Mouse (Mus musculus) myocyte (in vitro differentiated cells): Measurements from ENCODE around the gene Disp1. TPM values are rescaled to one million over a fixed set of nuclear protein-coding genes. Genes with fewer than 3 reads are reported as not detected.
A peak's percentile ranks its signal among the peaks of the same experiment; 100 is the strongest.

ENCODE experiments used
- H3K27me3 ChIP-seq: one replicate; pipeline ENCODE4 v1.6.1; 2011; ENCODE audit not compliant: control insufficient read depth, insufficient read depth, insufficient read length
- H3K36me3 ChIP-seq: one replicate; pipeline ENCODE4 v1.6.1; 2011; ENCODE audit not compliant: control insufficient read depth, insufficient read depth
- H3K4me2 ChIP-seq: one replicate; pipeline ENCODE4 v1.6.1; 2011; ENCODE audit warnings: low read depth, control low read depth
- H3K4me3 ChIP-seq: one replicate; pipeline ENCODE4 v1.5.1; 2011; ENCODE audit warnings: mild to moderate bottlenecking, control low read depth, moderate library complexity
- H3K79me2 ChIP-seq: one replicate; pipeline ENCODE4 v1.6.1; 2011; ENCODE audit not compliant: control insufficient read depth, insufficient read depth
- H3ac ChIP-seq: one replicate; pipeline ENCODE4 v1.6.1; 2011; ENCODE audit not compliant: control insufficient read depth, insufficient read length
- CEBPB ChIP-seq: IDR thresholded peaks from 2 replicates; pipeline ENCODE4 v1.6.1; 2011; ENCODE audit warnings: mild to moderate bottlenecking, moderate library complexity; ENCODE audit not compliant: poor library complexity, insufficient read depth, severe bottlenecking
- E2F4 ChIP-seq: IDR thresholded peaks from one replicate; pipeline ENCODE4 v1.6.1; 2011; ENCODE audit warnings: mild to moderate bottlenecking, control low read depth, moderate library complexity; ENCODE audit not compliant: insufficient read depth
- MAX ChIP-seq: IDR thresholded peaks from one replicate; pipeline ENCODE4 v1.6.1; 2011; ENCODE audit warnings: low read depth, mild to moderate bottlenecking, control low read depth
- MYOD1 ChIP-seq, 3 experiments: IDR thresholded peaks; one replicate each; pipeline ENCODE4 v1.6.1; 2011; ENCODE audit warnings: control low read depth in 2 of 3, low read depth in 2 of 3, mild to moderate bottlenecking in 2 of 3, moderate library complexity in 1 of 3; ENCODE audit not compliant: insufficient read length in 2 of 3, control insufficient read depth in 1 of 3
- MYOG ChIP-seq, 3 experiments: IDR thresholded peaks; one replicate each; pipeline ENCODE4 v1.6.1; 2011; ENCODE audit warnings: control low read depth in 2 of 3, low read depth in 2 of 3, mild to moderate bottlenecking in 2 of 3; ENCODE audit not compliant: insufficient read length in 2 of 3, control insufficient read depth in 1 of 3, insufficient read depth in 1 of 3
- POLR2AphosphoS2 ChIP-seq: IDR thresholded peaks from one replicate; pipeline ENCODE4 v1.6.1; 2011; ENCODE audit warnings: low read depth, control low read depth; ENCODE audit not compliant: insufficient read length
- REST ChIP-seq: IDR thresholded peaks from one replicate; pipeline ENCODE4 v1.6.1; 2011; ENCODE audit warnings: mild to moderate bottlenecking, control low read depth, moderate library complexity; ENCODE audit not compliant: insufficient read depth, insufficient read length
- SRF ChIP-seq: IDR thresholded peaks from one replicate; pipeline ENCODE4 v1.6.1; 2011; ENCODE audit warnings: low read depth; ENCODE audit not compliant: control insufficient read depth, insufficient read length
- TCF12 ChIP-seq: IDR thresholded peaks from one replicate; pipeline ENCODE4 v1.6.1; 2011; ENCODE audit warnings: mild to moderate bottlenecking, control low read depth; ENCODE audit not compliant: poor library complexity, insufficient read depth, severe bottlenecking
- TCF3 ChIP-seq: IDR thresholded peaks from one replicate; pipeline ENCODE4 v1.6.1; 2011; ENCODE audit warnings: low read depth, control low read depth; ENCODE audit not compliant: insufficient read length
- polyA plus RNA-seq: library from polyadenylated mRNA; unstranded; fragments of >200 nt; fragmentation: generic; extraction: Trizol; gene quantifications from one replicate; pipeline ENCODE4 v1.2.1, GENCODE M21; 2012; ENCODE audit warnings: missing spikeins

The Disp1 gene
- polyA plus RNA-seq, 1 experiment, result 23.5 TPM

- H3K79me2 ChIP-seq, result no peaks in the 10 kb centered on the region
- H3K4me2 ChIP-seq, result no peak overlapping the region
- no peak overlapping the region for H3K4me3 ChIP-seq
- peaks cover 10% of the 10 kb centered on the region for H3K36me3 ChIP-seq
- peak; percentile 30; the same call in 1 of the 2 replicates for TF ChIP-seq CEBPB
- TF ChIP-seq MYOG (IDR thresholded peaks at IDR 0.05; ENCODE audit: control insufficient read depth in 1 of 3, insufficient read depth in 1 of 3, insufficient read length in 2 of 3, low read depth in 2 of 3), result peak in 1 of 3 experiments; percentile 11
- peak in 2 of 3 experiments; percentile 55 to 69 for TF ChIP-seq MYOD1 (IDR thresholded peaks at IDR 0.05; ENCODE audit: control insufficient read depth in 1 of 3, insufficient read length in 2 of 3, low read depth in 2 of 3)
- no peak for TF ChIP-seq MAX
- H3K27me3 ChIP-seq, result no peaks in the 10 kb centered on the region
- no peak overlapping the region for H3ac ChIP-seq
Measured at GRCm38 (mm10) chr1:183081126-183081525, 140.2 kb downstream of the Disp1 start.

- no peak overlapping the region for H3K4me3 ChIP-seq
- H3ac ChIP-seq, result no peak overlapping the region
- no peaks in the 10 kb centered on the region for H3K79me2 ChIP-seq
- no peaks in the 10 kb centered on the region for H3K36me3 ChIP-seq
- no peaks in the 10 kb centered on the region for H3K27me3 ChIP-seq
- no peak overlapping the region for H3K4me2 ChIP-seq
- no peak for TF ChIP-seq TCF12
- TF ChIP-seq MYOG (IDR thresholded peaks at IDR 0.05; ENCODE audit: control insufficient read depth in 1 of 3, insufficient read depth in 1 of 3, insufficient read length in 2 of 3, low read depth in 2 of 3), result peak in 1 of 3 experiments; percentile 2
- TF ChIP-seq MYOD1 (IDR thresholded peaks at IDR 0.05; ENCODE audit: control insufficient read depth in 1 of 3, insufficient read length in 2 of 3, low read depth in 2 of 3), result peak in 2 of 3 experiments; percentile 18 to 77
Measured at GRCm38 (mm10) chr1:183075121-183075822, 146.1 kb downstream of the Disp1 start.

GRCm38 (mm10) chr1:183072263-183073050 is 148.9 kb downstream of the Disp1 start:
- Histone ChIP-seq H3K36me3 (no peaks in the 10 kb centered on the region), H3K4me3 (no peak overlapping the region), H3K79me2 (no peaks in the 10 kb centered on the region), H3K4me2 (peak overlapping the region; percentile 12), H3ac (no peak overlapping the region), H3K27me3 (no peaks in the 10 kb centered on the region)
- TF ChIP-seq POLR2AphosphoS2 (no peak), MYOD1 (IDR thresholded peaks at IDR 0.05; ENCODE audit: control insufficient read depth in 1 of 3, insufficient read length in 2 of 3, low read depth in 2 of 3) (peak in 2 of 3 experiments; percentile 70 to 80), MYOG (IDR thresholded peaks at IDR 0.05; ENCODE audit: control insufficient read depth in 1 of 3, insufficient read depth in 1 of 3, insufficient read length in 2 of 3, low read depth in 2 of 3) (peak in 1 of 3 experiments; percentile 35)

GRCm38 (mm10) chr1:183069954-183070649 is 151.2 kb downstream of the Disp1 start:
- Histone ChIP-seq H3K36me3 (no peaks in the 10 kb centered on the region), H3K4me2 (no peak overlapping the region), H3K4me3 (no peak overlapping the region), H3K79me2 (no peaks in the 10 kb centered on the region), H3K27me3 (no peaks in the 10 kb centered on the region), H3ac (no peak overlapping the region)
- TF ChIP-seq REST, result no peak
- TF ChIP-seq MYOG (IDR thresholded peaks at IDR 0.05; ENCODE audit: control insufficient read depth in 1 of 3, insufficient read depth in 1 of 3, insufficient read length in 2 of 3, low read depth in 2 of 3), result no peak
- no peak for TF ChIP-seq TCF12

- Histone ChIP-seq H3K4me3 (no peak overlapping the region), H3K27me3 (no peaks in the 10 kb centered on the region), H3K79me2 (no peaks in the 10 kb centered on the region), H3K36me3 (no peaks in the 10 kb centered on the region), H3ac (no peak overlapping the region), H3K4me2 (no peak overlapping the region)
- TF ChIP-seq TCF12 (no peak), E2F4 (no peak), MYOD1 (IDR thresholded peaks at IDR 0.05; ENCODE audit: control insufficient read depth in 1 of 3, insufficient read length in 2 of 3, low read depth in 2 of 3) (no peak)
Measured at GRCm38 (mm10) chr1:183067807-183068206, 153.5 kb downstream of the Disp1 start.

GRCm38 (mm10) chr1:183066981-183067380 is 154.3 kb downstream of the Disp1 start:
- Histone ChIP-seq H3ac (no peak overlapping the region), H3K36me3 (no peaks in the 10 kb centered on the region), H3K27me3 (no peaks in the 10 kb centered on the region), H3K4me3 (no peak overlapping the region), H3K4me2 (no peak overlapping the region), H3K79me2 (no peaks in the 10 kb centered on the region)
- no peak for TF ChIP-seq MYOD1 (IDR thresholded peaks at IDR 0.05; ENCODE audit: control insufficient read depth in 1 of 3, insufficient read length in 2 of 3, low read depth in 2 of 3)
- no peak for TF ChIP-seq CEBPB
- TF ChIP-seq REST, result no peak
- TF ChIP-seq POLR2AphosphoS2, result no peak
- no peak for TF ChIP-seq E2F4
- TF ChIP-seq TCF3, result no peak
- TF ChIP-seq TCF12, result no peak
- TF ChIP-seq SRF, result no peak
